Mouse (Mus musculus): ENCODE data around the gene Krtcap3.

Gene Krtcap3

GRCm38 (mm10) chr5:31298486-31298885 is 47.0 kb downstream of the Krtcap3 start:
- DNase-seq (ENCODE audit: extremely low spot score) = no peak

- DNase-seq (ENCODE audit: extremely low spot score) = no peak
These were observed 50.4 kb downstream of the Krtcap3 start for GRCm38 (mm10) chr5:31301866-31302265.

Measured in embryo, embryonic 9.5 days (tissue).